Mouse (Mus musculus) lung, postnatal 4 days (tissue): Measurements from ENCODE around the gene Hoxb1.

Source experiments
- DNase-seq, 2 experiments: peaks; one replicate each; pipeline ENCODE4 v3.0.0; 2021

Gene Hoxb1

DNA sequence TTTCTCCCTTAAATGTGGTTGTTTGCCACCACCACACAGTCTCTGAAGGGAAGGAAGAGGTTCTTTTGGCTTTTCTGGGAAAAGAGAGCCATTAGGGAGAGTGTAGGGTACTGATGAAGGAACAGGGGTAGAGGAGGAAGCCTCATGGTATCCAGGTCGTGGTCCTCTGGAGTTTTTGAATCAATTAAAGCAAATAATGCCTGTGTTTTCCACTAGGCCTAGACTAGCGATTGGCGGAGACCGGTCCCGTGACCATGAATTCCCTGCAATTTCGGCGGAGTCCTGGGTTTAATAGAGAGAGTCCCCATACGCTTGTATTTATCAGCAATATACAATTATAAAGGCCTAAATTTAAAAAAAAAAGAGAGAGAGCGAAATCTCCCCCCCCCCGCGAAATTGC, 14.2 kb upstream of the Hoxb1 start:
- DNase-seq, result peak in 1 of 2 experiments; percentile 39

DNA sequence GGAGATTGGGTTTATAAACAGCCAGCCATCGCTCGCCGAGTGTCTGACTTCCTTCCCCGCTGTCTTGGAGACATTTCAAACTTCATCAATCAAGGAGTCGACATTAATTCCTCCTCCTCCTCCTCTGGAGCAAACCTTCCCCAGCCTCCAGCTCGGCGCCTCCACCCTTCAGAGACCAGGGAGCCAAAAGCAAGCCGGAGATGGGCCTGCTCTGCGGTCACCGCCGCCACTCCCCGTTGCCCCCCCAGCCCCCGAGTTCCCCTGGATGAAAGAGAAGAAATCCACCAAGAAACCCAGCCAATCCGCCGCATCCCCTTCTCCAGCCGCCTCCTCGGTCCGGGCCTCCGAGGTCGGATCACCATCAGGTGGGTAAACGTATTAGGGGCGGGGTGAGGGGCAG, 13.7 kb upstream of the Hoxb1 start:
- peak; percentile 66 to 83 for DNase-seq

DNA sequence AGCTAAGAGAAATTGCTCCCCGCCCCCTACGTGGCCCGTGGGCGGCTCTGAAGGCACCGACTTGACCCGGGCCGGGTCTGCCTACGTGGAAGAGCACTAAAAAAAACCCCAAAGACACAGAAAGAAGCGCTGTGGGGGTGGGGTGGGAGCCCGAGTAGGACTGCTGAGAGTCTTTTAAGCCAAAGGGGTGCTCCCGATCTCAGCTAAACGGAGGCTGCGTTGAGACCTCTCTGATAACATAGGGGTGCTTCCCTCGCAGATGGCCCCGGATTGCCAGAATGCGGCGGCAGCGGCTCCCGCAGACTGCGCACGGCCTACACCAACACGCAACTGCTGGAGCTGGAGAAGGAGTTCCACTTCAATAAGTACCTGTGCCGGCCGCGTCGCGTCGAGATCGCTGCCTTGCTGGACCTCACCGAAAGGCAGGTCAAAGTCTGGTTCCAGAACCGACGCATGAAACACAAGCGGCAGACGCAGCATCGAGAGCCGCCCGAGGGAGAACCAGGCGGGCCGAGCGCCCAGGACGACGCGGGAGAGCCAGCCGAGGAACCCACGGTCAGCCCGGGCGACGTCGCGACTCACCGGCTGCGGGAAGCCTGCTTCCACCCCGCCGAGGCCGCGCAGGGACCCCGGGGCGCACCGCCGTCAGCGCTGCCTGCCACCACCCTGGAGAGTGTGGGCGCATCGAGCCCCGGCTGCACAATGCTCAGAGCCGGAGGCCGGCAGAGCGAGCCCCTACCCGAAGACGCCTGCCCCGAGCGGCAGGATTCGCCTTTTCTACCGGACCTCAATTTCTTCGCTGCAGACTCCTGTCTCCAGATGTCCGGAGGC, 12.6 kb upstream of the Hoxb1 start:
- DNase-seq, result peak in 1 of 2 experiments; percentile 65

DNA sequence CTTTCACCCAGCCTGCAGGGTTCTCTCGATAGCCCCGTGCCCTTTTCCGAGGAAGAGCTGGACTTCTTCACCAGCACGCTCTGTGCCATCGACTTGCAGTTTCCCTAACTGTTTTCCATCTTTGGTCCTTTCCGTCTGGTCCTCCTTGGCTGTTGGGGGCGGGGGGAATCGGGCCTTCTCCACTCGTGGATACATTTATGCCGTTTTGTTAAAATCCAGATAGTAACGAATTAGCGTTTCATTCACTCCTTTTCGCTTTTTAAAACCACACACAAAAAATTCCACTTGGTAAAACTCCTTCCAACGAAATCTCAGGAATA, 12.1 kb upstream of the Hoxb1 start:
- DNase-seq, result no peak

DNA sequence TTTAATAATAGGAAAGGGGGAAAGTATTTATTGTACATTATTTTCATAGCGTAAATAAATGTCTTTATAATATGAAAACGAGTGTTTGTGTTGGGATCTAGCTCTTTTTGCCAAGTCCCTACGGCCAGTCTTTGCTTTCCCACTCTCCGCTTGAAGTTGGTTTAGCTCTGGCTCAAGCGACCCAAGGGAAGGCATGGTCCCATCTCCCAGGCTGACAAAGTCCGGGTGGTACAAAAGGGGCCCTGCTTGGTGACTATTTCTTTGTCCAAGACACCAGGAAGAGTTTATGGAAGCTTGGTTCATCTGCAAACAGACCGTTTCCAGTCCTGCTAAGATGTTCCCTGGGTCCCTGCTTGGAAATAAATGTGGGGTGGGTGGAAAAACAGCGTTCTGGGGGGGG, 11.6 kb upstream of the Hoxb1 start:
- no peak for DNase-seq

DNA sequence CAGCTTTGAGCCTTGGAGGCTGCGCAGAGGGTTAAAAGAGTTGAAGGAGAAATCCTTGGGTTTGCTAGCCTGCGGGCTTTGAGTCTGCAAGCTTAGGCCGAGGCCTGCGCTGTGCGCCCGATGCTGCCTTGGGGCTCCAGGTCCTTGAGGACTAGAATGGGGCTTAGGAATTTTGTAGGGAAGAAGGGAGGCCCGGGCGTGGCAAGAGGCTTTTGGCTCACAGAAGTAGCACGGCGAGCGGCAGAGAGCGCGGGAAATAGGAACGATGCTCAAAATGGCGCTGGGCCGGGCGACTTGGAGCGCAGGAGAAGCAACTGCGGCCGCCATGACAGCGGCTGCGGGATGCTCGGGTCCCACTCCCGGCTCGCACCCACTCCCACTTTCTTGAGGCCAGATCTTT, 11.2 kb upstream of the Hoxb1 start:
- DNase-seq, result peak in 1 of 2 experiments; percentile 74

DNA sequence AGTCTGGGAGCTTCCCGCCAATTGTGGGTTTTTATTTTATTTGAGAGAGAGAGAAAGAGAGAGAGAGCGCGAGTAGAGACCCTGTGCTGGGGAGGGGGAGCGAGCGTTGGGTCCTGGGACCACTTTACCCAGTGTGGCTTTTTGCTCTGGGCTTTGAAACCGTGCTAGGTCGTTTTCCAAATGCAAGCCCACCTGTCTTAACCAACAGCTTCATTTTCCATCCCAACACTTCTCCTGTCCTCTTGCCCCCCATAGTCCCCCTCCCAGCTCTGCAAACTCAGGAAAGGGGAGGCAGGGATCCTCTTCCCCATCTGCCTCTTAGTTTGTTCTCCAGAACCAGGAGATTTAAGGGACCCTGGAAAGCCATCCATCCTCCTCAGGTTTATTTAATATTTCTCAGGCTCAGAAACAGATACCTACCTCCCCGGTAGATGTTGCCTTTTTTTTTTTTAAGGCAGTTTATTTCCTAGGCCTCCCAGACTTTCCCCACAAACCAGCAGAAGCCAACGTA, 10.7 kb upstream of the Hoxb1 start:
- DNase-seq, result no peak

DNA sequence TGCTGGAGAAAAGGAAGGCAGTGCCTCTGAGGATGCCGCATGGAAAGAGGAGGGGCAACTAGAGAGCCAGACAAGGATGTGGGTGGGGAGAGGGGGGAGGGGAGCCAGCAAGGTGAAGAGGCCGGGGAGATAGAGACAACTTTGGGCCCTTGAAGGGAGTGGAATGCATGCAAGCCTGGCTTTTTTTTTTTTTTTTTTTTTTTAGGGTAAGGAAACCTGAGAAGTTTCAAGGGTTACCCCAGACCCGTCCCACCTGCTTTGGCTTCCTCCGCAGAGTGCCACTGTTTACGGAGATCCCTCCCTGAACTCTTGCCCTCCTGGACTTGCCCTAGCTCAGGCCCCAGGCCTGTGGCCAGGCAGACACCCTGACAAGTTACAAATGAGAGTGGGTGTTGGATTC, 1.7 kb upstream of the Hoxb1 start:
- DNase-seq, result no peak

DNA sequence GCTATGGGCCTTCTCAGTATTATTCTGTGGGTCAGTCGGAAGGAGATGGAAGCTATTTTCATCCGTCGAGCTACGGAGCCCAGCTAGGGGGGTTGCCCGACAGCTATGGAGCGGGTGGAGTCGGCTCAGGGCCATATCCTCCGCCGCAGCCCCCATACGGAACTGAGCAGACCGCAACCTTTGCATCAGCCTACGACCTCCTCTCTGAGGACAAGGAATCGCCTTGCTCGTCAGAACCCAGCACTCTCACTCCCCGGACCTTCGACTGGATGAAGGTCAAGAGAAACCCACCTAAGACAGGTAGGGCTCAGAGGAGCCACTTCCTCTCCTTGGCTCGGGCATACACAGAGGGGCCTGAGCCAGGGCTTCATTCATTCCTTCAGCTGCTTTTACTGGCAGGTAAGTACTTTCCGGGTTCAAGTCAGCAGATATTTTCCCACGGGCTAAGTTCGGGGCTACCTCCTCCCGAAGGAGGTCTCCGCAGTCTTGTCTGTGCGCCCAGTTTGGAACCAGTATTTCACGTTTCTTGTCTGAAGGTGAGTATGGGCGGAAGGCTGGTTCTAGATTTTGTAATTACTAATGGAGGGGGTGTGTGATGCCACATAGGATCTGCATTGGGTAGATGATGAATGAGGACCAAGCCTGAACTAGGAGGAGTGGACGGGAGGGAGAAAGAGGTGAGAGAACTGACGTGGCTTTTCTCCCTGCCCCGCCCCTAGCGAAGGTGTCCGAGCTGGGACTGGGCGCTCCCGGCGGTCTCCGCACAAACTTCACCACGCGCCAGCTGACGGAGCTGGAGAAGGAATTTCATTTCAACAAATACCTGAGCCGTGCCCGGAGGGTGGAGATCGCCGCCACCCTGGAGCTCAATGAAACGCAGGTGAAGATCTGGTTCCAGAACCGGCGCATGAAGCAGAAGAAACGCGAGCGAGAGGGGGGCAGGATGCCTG, 815 bp downstream of the Hoxb1 start:
- peak; percentile 24 to 54 for DNase-seq

DNA sequence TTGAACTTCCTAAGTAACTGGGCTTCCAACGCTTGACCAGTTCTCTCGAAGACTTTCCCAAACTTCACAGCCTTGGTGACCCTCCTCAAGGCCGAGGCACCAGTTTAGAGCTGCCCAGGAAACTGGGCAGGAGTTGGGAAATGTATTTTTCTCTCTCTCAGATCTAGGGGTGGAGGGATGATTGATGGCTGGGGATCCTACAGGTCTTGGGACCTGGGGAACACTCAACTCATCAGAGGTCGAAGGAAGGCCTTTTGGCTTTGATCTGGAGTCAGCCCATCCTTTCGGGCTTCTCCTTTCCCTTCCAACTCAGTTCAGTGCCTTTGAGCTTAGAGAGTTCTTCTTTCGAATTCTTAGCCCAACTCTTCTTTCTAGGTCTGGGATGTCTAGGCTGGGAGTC, 1.6 kb downstream of the Hoxb1 start:
- DNase-seq, result no peak

DNA sequence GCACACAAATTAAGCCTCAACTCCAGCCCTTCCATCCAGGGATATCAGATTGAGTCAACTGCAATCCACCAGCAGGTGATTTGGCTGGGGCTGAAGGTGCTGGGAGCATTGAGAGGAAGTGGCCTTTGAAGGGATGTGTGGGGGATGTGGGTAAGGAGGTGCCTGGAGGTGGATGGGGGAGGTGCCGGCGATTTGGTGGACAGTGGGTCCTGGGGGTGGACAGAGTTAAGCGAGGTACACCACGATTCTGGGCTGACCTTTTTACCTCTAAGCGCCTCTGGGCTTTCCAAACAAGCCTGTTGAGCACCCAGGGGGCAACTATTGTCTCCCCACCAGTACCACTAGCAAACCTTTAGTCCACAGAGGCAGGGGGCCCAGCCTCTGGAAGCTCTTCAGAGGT, 3.1 kb downstream of the Hoxb1 start:
- DNase-seq, result no peak

DNA sequence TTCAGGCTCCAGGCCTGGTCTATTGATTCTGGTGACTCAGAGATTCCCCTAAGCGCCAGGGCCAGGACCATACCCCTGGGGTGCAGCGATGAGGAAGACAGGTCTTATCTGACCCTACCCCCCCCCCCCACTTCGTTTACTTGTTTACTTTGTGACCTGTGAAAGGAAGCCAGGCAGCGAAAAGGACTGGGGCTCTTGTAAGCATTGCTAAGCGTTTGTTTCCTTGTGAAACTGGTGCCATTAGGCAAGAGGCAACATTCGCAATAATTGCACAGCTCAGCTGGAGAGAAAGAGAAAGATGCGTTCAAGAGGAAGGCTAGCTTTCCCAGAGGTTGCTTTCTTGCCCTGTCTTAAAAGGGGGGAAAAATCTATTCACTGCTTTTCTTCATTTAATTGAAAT, 3.6 kb downstream of the Hoxb1 start:
- DNase-seq, result no peak

DNA sequence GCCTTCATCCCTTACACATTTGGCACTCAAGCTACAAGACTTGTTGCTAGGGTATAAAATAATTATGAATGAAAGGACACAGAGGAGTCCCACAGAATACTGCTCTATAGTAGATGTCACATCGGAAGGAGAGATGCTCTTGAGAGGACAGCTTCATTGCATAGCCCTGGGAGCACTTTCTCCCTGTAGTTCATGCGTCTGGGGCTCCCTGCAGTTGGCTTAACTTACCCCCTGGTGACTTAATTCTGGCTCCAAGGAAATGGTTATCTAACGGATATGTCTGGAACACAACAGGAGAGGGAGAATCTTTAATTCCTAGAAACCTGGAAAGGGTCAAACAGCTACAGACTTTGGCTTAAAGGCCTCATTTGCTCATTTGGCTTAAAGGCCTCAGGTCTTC, 6.2 kb downstream of the Hoxb1 start:
- no peak for DNase-seq

DNA sequence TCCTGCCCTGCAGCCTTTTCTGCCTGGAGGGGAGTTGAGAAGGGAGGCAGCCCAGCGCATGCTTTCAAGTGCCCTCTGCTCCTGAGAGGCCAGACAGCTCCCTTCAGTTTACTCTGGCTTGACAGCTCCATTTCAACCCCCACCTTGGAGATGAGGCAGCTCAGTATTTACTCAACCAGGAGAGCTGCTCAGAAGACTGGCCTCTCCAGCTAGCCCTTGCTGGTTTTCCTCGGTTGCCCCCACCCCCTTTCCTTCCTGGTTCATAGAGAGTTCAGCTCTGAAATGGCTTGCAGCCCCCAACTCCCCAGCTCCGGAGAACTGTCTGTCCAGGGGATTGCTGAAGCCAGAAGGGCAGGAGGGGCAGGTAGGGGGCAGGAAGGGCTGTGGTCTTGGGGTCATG, 7.0 kb downstream of the Hoxb1 start:
- DNase-seq, result no peak

DNA sequence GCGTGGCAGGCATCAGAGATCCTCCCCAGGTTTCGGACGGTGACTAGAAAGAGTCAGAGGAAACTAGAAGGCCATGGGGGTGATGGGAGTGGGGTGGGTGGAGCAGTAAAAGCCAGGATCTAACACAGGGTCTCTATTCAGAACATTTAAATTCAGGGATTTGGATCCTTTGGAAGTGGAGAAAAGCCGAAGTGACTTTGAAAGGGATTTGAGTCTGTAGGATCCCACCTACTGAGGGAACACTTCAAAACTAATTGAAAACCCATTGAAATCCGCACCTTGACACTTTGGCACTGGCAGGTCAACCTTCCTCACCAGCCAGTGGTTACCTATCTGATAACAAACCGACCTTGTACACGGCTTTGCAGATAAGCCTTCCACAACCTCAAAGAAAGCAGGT, 9.3 kb downstream of the Hoxb1 start:
- no peak for DNase-seq

DNA sequence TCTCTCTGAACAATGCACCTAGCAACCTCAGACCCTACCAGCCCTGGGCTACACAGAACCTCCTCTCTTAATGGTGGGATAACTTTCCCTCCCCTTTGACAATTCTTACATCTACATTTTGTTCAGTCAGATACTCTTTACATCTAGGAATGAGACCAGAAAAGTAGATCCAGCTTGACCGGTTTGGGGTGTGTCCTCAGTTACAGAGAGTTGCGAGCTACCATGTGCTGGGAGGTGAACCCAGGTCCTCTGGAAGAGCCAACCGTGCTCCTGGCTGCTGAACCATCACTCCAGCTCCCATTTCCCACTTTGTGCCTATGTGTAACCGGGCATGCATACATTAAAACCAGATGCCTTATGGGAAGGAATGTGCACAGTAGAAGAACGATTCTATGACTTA, 17.8 kb downstream of the Hoxb1 start:
- no peak for DNase-seq

DNA sequence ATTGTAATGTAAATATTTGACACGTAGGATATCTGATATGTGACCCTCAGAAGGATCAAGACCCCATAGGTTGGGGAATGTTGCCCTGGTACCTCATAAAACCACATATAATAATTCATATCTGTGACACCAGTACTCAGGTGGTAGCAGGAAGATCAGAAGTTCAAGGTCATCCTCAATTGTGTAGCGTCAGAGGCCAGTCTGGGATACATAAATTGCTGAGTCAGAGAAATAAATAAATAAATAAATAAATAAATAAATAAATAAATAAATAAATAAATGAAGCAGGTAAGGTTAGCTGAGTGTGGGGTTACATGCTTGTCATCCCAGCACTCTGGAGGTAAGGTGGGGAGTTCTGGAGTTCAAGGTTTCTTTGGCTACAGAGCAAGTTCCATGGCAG, 22.1 kb downstream of the Hoxb1 start:
- DNase-seq, result no peak

DNA sequence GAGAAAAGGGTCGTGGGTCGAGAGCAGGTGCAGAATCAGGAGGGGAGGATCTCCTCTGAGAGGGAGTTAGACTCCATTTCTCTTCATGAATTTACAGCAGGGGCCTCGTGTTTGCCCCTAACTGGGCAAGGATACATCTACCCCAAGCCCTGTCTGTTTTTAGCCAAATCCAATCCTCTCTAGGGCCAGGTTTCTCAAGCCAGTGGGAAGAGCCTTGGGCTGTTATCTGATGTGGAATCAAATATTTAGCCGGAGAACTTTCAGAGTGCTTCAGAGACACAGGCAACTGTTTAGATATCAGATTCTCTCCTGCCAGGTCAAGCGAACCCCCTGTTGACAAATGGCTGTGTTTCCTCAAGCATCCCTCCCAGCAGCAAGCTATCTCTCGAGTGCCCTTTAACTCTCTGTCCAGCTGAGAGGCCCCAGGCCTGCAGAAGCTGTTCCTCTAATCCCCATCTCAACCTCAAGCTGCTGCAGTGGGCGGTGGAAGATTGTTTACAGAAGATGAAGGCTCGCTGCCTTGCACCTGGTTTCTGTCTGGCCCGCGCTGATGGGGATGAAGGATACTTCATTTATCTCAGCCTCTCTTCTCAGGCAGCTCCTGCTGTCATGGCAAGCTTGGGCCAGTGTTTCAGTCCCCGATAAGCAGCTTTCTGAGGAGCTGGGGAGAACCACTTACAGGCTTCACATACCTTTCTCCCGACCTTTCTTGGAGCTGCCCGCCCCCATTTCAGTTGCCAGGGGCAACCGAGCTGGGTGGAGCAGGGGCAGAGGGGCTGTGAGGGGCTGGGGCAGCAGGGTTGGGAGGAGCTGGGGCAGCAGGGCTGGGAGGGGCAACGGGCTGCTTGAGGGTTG, 31.4 kb downstream of the Hoxb1 start:
- DNase-seq, result peak; percentile 36 to 75

DNA sequence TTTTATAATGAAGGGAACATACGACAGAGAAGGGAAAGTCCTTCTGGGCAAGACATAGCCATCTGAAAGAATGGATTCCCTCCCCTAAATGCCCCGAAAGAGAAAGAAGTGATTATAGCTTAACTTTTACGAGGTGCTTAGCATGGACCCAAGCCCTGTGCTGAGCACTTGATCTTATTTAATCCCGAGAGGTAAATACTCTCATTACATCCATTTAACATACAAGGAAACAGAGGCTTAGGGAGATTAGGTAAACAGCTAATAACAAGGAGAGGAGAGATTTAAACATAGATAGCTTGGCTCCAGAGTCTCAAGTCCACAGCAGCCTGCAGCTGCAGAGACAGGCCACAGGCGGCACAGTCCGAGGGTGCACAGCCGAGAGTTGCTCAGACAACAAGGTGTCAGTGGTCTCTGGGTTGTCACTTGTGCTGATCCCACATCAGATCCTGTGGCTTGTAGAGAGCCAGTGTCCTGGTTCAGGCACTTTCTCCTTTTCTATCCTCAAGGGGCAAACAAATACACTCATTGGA, 32.3 kb downstream of the Hoxb1 start:
- DNase-seq, result peak; percentile 32 to 37

DNA sequence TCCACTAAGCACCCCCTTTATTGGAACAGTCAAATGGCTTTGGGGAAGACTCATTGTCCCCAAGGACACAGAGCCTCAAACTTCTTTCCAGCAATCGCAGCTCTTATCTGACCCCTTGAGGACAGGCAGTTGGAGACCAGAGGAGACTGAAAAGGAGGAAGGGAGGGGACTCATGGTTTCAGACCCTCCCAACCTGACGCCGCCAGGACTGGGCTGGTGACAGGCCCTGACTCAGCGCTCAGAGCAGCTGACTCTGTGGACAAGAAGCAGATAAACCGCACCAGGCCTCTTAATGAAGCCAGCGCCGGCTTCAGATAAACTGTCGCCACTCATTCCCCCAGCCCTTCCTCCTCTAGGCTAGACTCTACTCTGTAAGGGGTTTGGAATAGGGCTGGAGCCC, 34.4 kb downstream of the Hoxb1 start:
- peak; percentile 26 to 62 for DNase-seq

DNA sequence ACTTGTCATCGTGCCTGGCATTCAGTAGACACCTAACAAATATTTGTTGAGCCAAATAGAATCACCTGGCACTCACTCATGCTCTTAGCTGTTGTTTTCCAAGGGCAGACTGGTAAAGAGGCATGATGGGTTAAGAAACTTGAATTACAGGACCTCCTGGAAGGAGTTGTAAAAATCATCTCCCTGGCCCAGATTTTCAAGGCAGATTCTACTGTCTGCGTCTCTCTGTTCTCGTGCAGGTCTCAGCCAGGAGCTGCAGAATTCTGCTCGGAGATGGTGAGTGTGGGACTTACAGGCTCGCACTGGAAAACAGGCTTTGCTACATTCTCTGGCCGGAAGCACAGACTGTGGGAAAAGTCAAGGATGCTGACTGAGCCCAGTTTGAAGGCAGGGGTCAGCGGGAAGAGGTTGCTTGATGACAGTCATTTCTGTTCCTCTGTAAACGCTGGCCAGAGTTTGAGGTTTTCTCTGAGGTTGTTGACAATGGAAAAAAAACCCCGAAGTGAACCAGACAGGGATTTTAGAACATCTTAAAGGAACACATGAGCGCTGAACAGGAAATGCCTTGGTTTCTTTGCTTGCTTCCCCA, 38.6 kb downstream of the Hoxb1 start:
- DNase-seq, result peak; percentile 31 to 57

DNA sequence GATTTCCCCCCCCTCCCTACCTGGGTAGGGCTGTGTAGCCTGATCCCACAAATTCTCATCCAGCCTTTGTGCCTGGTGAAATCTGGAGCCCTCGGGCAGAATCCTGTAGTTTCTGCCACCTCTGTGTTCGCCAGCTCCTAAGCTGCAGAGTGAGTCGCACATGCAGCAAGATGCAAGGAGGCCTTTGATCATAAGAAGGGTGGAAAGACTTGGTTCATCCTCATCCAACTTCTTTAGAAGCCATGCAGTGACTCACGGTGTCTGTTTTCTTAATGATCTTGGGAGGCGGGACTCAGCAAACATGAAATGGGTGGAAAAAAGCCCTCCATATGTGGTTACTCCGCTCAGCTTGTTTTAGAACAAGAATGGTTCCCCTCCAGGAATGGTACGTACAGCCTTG, 39.3 kb downstream of the Hoxb1 start:
- peak in 1 of 2 experiments; percentile 31 for DNase-seq
